Mouse (Mus musculus): ENCODE results near the gene St6gal1.

DNA sequence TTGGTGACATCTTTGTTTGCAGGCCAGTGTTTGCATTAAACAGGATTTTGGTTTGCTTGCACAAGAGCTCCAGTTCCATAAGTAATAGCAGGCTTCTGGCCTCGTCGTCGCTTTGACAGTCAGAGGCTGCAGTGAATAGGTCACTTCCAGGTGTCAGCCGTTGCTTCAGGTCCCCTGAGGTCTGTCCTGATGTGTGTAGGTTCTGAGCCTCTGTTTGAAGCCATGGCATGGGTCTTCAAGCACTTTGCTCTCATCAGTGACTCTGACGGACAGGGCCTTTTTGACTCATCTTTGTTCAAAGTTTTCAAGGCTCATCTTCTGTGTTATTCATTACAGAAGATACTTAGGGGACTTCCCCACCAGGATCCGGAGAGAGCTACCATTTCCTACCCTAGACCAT, 49.5 kb downstream of the St6gal1 start:
- TF ChIP-seq CTCF (IDR thresholded peaks at IDR 0.05; ENCODE audit: control insufficient read depth, insufficient read depth, low read length) (no peak), POLR2A (IDR thresholded peaks at IDR 0.05; ENCODE audit: borderline replicate concordance, control insufficient read depth, low read depth, low read length) (no peak)

Data from bone marrow, adult 2 months (tissue).